Mouse (Mus musculus) liver, embryonic 15.5 days (tissue): ENCODE measurements around the gene Myh13. TPM values are rescaled to one million over a fixed set of nuclear protein-coding genes. Genes with fewer than 3 reads are reported as not detected.

Source experiments
- ATAC-seq: fragments of 200-750 bp; cut with Nextera tagmentation; 2 replicates; pipeline ENCODE4 v1.8.0; 2017; ENCODE audit warnings: moderate number of reproducible peaks, mild to moderate bottlenecking, moderate library complexity; ENCODE audit not compliant: insufficient read depth
- H3K27ac ChIP-seq: fragments of 300-500 bp; sonication (generic); replicated peaks from 2 replicates; pipeline ENCODE4 v1.5.1; 2015; ENCODE audit warnings: mild to moderate bottlenecking, inconsistent platforms
- H3K27me3 ChIP-seq: fragments of 300-500 bp; sonication (generic); 2 replicates; pipeline ENCODE4 v1.6.1; 2015; ENCODE audit warnings: mild to moderate bottlenecking, inconsistent platforms
- H3K36me3 ChIP-seq: fragments of 300-500 bp; sonication (generic); replicated peaks from 2 replicates; pipeline ENCODE4 v1.6.1; 2015; ENCODE audit warnings: moderate library complexity, mild to moderate bottlenecking, inconsistent platforms
- H3K4me1 ChIP-seq: fragments of 300-500 bp; sonication (generic); replicated peaks from 2 replicates; pipeline ENCODE4 v1.6.1; 2015; ENCODE audit warnings: inconsistent platforms
- H3K4me2 ChIP-seq: fragments of 300-500 bp; sonication (generic); 2 replicates; pipeline ENCODE4 v1.6.1; 2015; ENCODE audit warnings: moderate library complexity, mild to moderate bottlenecking, inconsistent platforms
- H3K4me3 ChIP-seq: fragments of 300-500 bp; sonication (generic); replicated peaks from 2 replicates; pipeline ENCODE4 v1.5.1; 2015; ENCODE audit warnings: mild to moderate bottlenecking, inconsistent platforms
- H3K9ac ChIP-seq: fragments of 300-500 bp; sonication (generic); 2 replicates; pipeline ENCODE4 v1.6.1; 2015; ENCODE audit warnings: moderate library complexity, mild to moderate bottlenecking, inconsistent platforms
- H3K9me3 ChIP-seq: fragments of 300-500 bp; sonication (generic); replicated peaks from 2 replicates; pipeline ENCODE4 v1.6.1; 2016; ENCODE audit warnings: inconsistent platforms
- WGBS: fragments of 180-500 bp; shearing (Covaris S2); methylation state at CpG from one replicate; pipeline ENCODE4 v1.1.7; 2015; ENCODE audit warnings: mixed read lengths; ENCODE audit not compliant: insufficient replicate concordance; 5-methylcytosine and 5-hydroxymethylcytosine counted together
- polyA plus RNA-seq: library from polyadenylated mRNA; unstranded; fragments of >200 nt; fragmentation: Nextera tagmentation; extraction: Ambion mirVana; gene quantifications from 2 replicates; pipeline ENCODE4 v1.2.1, GENCODE M21; 2015

Gene Myh13
- polyA plus RNA-seq, 1 experiment from 2014 or later, result not detected

- no peaks in the 10 kb centered on the region for H3K4me1 ChIP-seq
- no peaks in the 10 kb centered on the region for H3K9me3 ChIP-seq
- H3K9ac ChIP-seq, result no peak overlapping the region
- H3K36me3 ChIP-seq, result no peaks in the 10 kb centered on the region
- no peaks in the 10 kb centered on the region for H3K27me3 ChIP-seq
- H3K4me3 ChIP-seq, result no peak overlapping the region
- no peak for ATAC-seq
- no peak overlapping the region for H3K27ac ChIP-seq
- no peak overlapping the region for H3K4me2 ChIP-seq
- WGBS, result 62% methylated on average over 3 of the region's 3 CpGs
These were observed 70.9 kb downstream of the Myh13 start for GRCm38 (mm10) chr11:67392369-67392768.

DNA sequence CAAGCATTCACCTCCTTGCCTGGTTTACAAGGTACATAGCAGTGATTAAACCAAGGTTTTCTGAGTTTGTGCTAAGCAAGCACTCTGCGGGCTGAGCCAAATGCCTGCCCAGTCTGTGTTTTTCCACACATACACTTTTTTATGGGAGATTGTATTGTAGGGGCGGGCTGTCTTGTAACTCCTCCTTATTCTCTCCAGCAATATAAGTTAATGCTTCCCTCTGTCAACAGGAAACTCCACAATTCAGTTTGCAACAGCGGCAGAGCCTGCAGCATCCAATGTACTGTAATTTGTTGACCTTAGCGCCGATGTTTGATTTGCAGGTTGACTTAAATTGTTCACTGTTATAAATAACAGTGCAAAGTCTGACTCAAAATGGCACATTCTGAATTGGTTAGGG, 79.5 kb downstream of the Myh13 start:
- no peaks in the 10 kb centered on the region for H3K4me1 ChIP-seq
- WGBS, result 67% methylated on average over 5 of the region's 5 CpGs
- H3K9me3 ChIP-seq, result no peaks in the 10 kb centered on the region
- H3K27ac ChIP-seq, result no peak overlapping the region
- no peak overlapping the region for H3K4me2 ChIP-seq
- H3K4me3 ChIP-seq, result no peak overlapping the region
- ATAC-seq, result no peak
- H3K36me3 ChIP-seq, result no peaks in the 10 kb centered on the region
- no peak overlapping the region for H3K9ac ChIP-seq
- no peaks in the 10 kb centered on the region for H3K27me3 ChIP-seq

- Histone ChIP-seq H3K9ac (no peak overlapping the region), H3K27me3 (no peaks in the 10 kb centered on the region), H3K36me3 (no peaks in the 10 kb centered on the region), H3K27ac (no peak overlapping the region), H3K9me3 (no peaks in the 10 kb centered on the region), H3K4me2 (no peak overlapping the region), H3K4me3 (no peak overlapping the region), H3K4me1 (no peaks in the 10 kb centered on the region)
- 59% methylated on average over 6 of the region's 6 CpGs for WGBS
- no peak for ATAC-seq
These were observed 93.0 kb downstream of the Myh13 start for GRCm38 (mm10) chr11:67414346-67414940.

Other genes with a start within 250 kb of the Myh13 start
- gene Myh3, start 243.4 kb upstream of the Myh13 start, polyA plus RNA-seq, result 5.0 and 7.3 TPM in 2 replicates
- 0.05 TPM in 1 of 2 replicates, not detected in the other for gene Myh2, start 150.6 kb upstream of the Myh13 start, polyA plus RNA-seq
- 0.06 and 0.09 TPM in 2 replicates for gene Myh1, start 121.6 kb upstream of the Myh13 start, polyA plus RNA-seq
- gene Myh4, start 83.6 kb upstream of the Myh13 start, polyA plus RNA-seq, result 0.09 and 0.20 TPM in 2 replicates
- gene Myh8, start 44.5 kb upstream of the Myh13 start, polyA plus RNA-seq, result 7.4 and 13.5 TPM in 2 replicates
- 2.0 and 2.2 TPM in 2 replicates for gene Gas7, start 133.8 kb downstream of the Myh13 start, polyA plus RNA-seq